In genomic region chr7:125444464-125445401, GRCm38 (mm10) we compare ENCODE assay signal across 8 mouse cellular contexts. TPM values are rescaled to one million over a fixed set of nuclear protein-coding genes. Genes with fewer than 3 reads are reported as not detected.
DNase-seq lines count a peak whose midpoint lies in the region; ATAC-seq and TF ChIP-seq lines count a peak whose summit lies in the region.

Gene Kdm8 (plus strand): TSS chr7:125444676.

- H3K27me3 ChIP-seq in heart, embryonic 12.5 days (replicated peaks) = no peaks in the 10 kb centered on the region
- no peaks in the 10 kb centered on the region for H3K27me3 ChIP-seq in kidney, postnatal 0 days (ENCODE audit: insufficient read depth, low read length)
- no peaks in the 10 kb centered on the region for H3K27me3 ChIP-seq in liver, embryonic 11.5 days (replicated peaks; ENCODE audit: control insufficient read depth, insufficient read depth, low read length)
- H3K27me3 ChIP-seq in stomach, embryonic 14.5 days (ENCODE audit: control insufficient read depth, insufficient read depth, low read length) = no peaks in the 10 kb centered on the region

- ATAC-seq in erythroid progenitor cell, adult 5-6 weeks (replicated peaks; ENCODE audit: low FRiP score, poor library complexity, severe bottlenecking) = peak; percentile 87
- ATAC-seq in heart, embryonic 12.5 days (ENCODE audit: insufficient number of reproducible peaks, low FRiP score) = peak; percentile 97
- ATAC-seq in kidney, postnatal 0 days (replicated peaks; ENCODE audit: low FRiP score, low read depth) = peak; percentile 94
- ATAC-seq in liver, embryonic 11.5 days (replicated peaks; ENCODE audit: low FRiP score) = peak; percentile 95
- peak; percentile 97 for ATAC-seq in stomach, embryonic 14.5 days (ENCODE audit: insufficient number of reproducible peaks, insufficient read depth, low FRiP score, low read depth)

- peak within 1 kb of the TSS; percentile 69 for H3K4me3 ChIP-seq in heart, embryonic 12.5 days
- peak within 1 kb of the TSS; percentile 57 for H3K4me3 ChIP-seq in kidney, postnatal 0 days (replicated peaks; ENCODE audit: low read depth, low read length)
- peak within 1 kb of the TSS; percentile 63 for H3K4me3 ChIP-seq in liver, embryonic 11.5 days (ENCODE audit: low read depth, low read length)
- peak within 1 kb of the TSS; percentile 48 for H3K4me3 ChIP-seq in stomach, embryonic 14.5 days (ENCODE audit: low read depth, low read length)

- TF ChIP-seq CTCF in kidney, postnatal 0 days (IDR thresholded peaks at IDR 0.05; ENCODE audit: low read depth) = no peak

- H3K9ac ChIP-seq in heart, embryonic 12.5 days = peak within 1 kb of the TSS; percentile 79
- H3K9ac ChIP-seq in kidney, postnatal 0 days (ENCODE audit: low read depth, low read length) = peak within 1 kb of the TSS; percentile 83
- peak within 1 kb of the TSS; percentile 75 for H3K9ac ChIP-seq in liver, embryonic 11.5 days (ENCODE audit: low read depth, low read length)
- peak within 1 kb of the TSS; percentile 41; the same call in 1 of the 2 replicates for H3K9ac ChIP-seq in stomach, embryonic 14.5 days (replicated peaks; ENCODE audit: low read depth, low read length)

- H3K36me3 ChIP-seq in heart, embryonic 12.5 days = peaks cover 7% of the 10 kb centered on the region; the same call in 1 of the 2 replicates
- H3K36me3 ChIP-seq in kidney, postnatal 0 days (ENCODE audit: insufficient read depth, low read length) = no peaks in the 10 kb centered on the region
- H3K36me3 ChIP-seq in liver, embryonic 11.5 days (ENCODE audit: control insufficient read depth, insufficient read depth, low read length) = no peaks in the 10 kb centered on the region
- H3K36me3 ChIP-seq in stomach, embryonic 14.5 days (ENCODE audit: control insufficient read depth, insufficient read depth, low read length) = no peaks in the 10 kb centered on the region

- no peaks in the 10 kb centered on the region for H3K9me3 ChIP-seq in heart, embryonic 12.5 days (replicated peaks)
- H3K9me3 ChIP-seq in kidney, postnatal 0 days (replicated peaks; ENCODE audit: low read length) = no peaks in the 10 kb centered on the region
- H3K9me3 ChIP-seq in liver, embryonic 11.5 days (ENCODE audit: control insufficient read depth, low read length) = no peaks in the 10 kb centered on the region
- no peaks in the 10 kb centered on the region for H3K9me3 ChIP-seq in stomach, embryonic 14.5 days (ENCODE audit: control insufficient read depth, low read depth, low read length)

- H3K4me2 ChIP-seq in heart, embryonic 12.5 days = peak within 1 kb of the TSS; percentile 90
- peak within 1 kb of the TSS; percentile 72 for H3K4me2 ChIP-seq in kidney, postnatal 0 days (ENCODE audit: low read length)
- peak within 1 kb of the TSS; percentile 81 for H3K4me2 ChIP-seq in liver, embryonic 11.5 days
- H3K4me2 ChIP-seq in stomach, embryonic 14.5 days (replicated peaks; ENCODE audit: low read depth, low read length) = peak within 1 kb of the TSS; percentile 73

- H3K4me1 ChIP-seq in heart, embryonic 12.5 days (replicated peaks) = peaks cover 19% of the 10 kb centered on the region
- H3K4me1 ChIP-seq in kidney, postnatal 0 days (replicated peaks; ENCODE audit: insufficient read depth, low read length) = peaks cover 7% of the 10 kb centered on the region; the same call in 1 of the 2 replicates
- H3K4me1 ChIP-seq in liver, embryonic 11.5 days (replicated peaks; ENCODE audit: control insufficient read depth, insufficient read depth, low read length) = peaks cover 10% of the 10 kb centered on the region; the same call in 1 of the 2 replicates
- peaks cover 4% of the 10 kb centered on the region; the same call in 1 of the 2 replicates for H3K4me1 ChIP-seq in stomach, embryonic 14.5 days (ENCODE audit: control insufficient read depth, insufficient read depth, low read length)

- WGBS in heart, embryonic 12.5 days = 3% methylated on average over 61 of the region's 61 CpGs
- WGBS in kidney, postnatal 0 days = 2% methylated on average over 61 of the region's 61 CpGs
- 3% methylated on average over 61 of the region's 61 CpGs for WGBS in liver, embryonic 11.5 days
- WGBS in stomach, embryonic 14.5 days = 2% methylated on average over 61 of the region's 61 CpGs

- DNase-seq in CD4-positive helper T cell, adult 2 months (ENCODE audit: low read depth, low spot score) = peak; percentile 97
- peak; percentile 96 for DNase-seq in brain, embryonic 18.5 days (ENCODE audit: low read depth, low spot score)
- peak; percentile 98 for DNase-seq in kidney, postnatal 0 days (ENCODE audit: low spot score)
- peak; percentile 90 for DNase-seq in liver, embryonic 11.5 days (ENCODE audit: low spot score)
- DNase-seq in naive thymus-derived CD4-positive, alpha-beta T cell, adult 2 months (ENCODE audit: low read depth) = peak; percentile 98

- peak within 1 kb of the TSS; percentile 95 for H3K27ac ChIP-seq in heart, embryonic 12.5 days (ENCODE audit: poor library complexity, severe bottlenecking)
- H3K27ac ChIP-seq in kidney, postnatal 0 days = peak within 1 kb of the TSS; percentile 98
- H3K27ac ChIP-seq in liver, embryonic 11.5 days (ENCODE audit: low read depth, low read length) = peak within 1 kb of the TSS; percentile 93
- H3K27ac ChIP-seq in stomach, embryonic 14.5 days (ENCODE audit: low read length) = peak within 1 kb of the TSS; percentile 92

RNA-seq across cellular contexts. Expression of gene Kdm8, which starts in this region (rescaled TPM):
- 1.3 and 2.2 TPM in 2 replicates for total RNA-seq in erythroid progenitor cell, adult 5-6 weeks (2015; ENCODE audit: low replicate concordance)
- total RNA-seq in erythroid progenitor cell, adult 5-6 weeks (2017; ENCODE audit: low replicate concordance) = 1.3 and 3.9 TPM in 2 replicates
- polyA plus RNA-seq in heart, embryonic 12.5 days (2016; fragmentation: Nextera tagmentation; extraction: Ambion mirVana) = 5.9 and 7.0 TPM in 2 replicates
- 7.7 and 8.1 TPM in 2 replicates for polyA plus RNA-seq in kidney, postnatal 0 days (2015; fragmentation: Nextera tagmentation; extraction: Ambion mirVana)
- 14.8 and 15.2 TPM in 2 replicates for polyA plus RNA-seq in liver, embryonic 11.5 days (2014; fragmentation: Nextera tagmentation; extraction: Ambion mirVana)
- 9.9 and 10.2 TPM in 2 replicates for polyA plus RNA-seq in stomach, embryonic 14.5 days (2014; fragmentation: Nextera tagmentation; extraction: Ambion mirVana)

Comparison
In these comparisons a context has a peak if more than half of its experiments do, and no peak if none do; other contexts are left out.
1. Peak in every context shown above with its lines: DNase-seq, ATAC-seq, H3K4me3 ChIP-seq and H3K27ac ChIP-seq.